Mouse (Mus musculus): ENCODE results near the gene Dtx3.

DNA sequence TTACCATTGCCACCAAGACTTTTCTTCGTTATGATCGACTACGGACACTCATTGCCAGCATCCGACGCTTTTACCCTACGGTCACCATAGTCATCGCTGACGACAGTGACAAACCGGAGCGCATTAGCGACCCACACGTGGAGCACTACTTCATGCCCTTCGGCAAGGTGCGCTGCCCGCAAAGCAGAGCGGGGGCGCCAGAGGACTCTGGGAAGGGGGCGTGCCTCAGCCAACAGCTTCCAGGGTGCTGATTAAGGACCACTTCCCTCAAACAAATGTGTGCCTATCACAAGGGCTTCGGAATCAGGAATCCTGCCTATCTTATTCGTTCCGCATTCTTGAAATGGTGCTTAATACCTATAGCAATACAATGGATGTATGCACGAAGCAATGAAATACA, 25.5 kb downstream of the Dtx3 start:
- TF ChIP-seq CTCF (IDR thresholded peaks at IDR 0.05; ENCODE audit: borderline replicate concordance, insufficient read depth, low read depth, low read length) (no peak), POLR2A (IDR thresholded peaks at IDR 0.05; ENCODE audit: borderline replicate concordance, insufficient read depth, low read length) (no peak)
